Mouse (Mus musculus) erythroid progenitor cell, adult 5-6 weeks (primary cell): ENCODE data around the gene N6amt1. TPM values are rescaled to one million over a fixed set of nuclear protein-coding genes. Genes with fewer than 3 reads are reported as not detected.

ENCODE experiments used
- ATAC-seq: replicated peaks from 2 replicates; pipeline ENCODE4 v1.8.0; 2016; ENCODE audit warnings: moderate number of reproducible peaks, mild to moderate bottlenecking, moderate TSS enrichment, inconsistent platforms; ENCODE audit not compliant: poor library complexity, low FRiP score, severe bottlenecking
- total RNA-seq, 2 experiments: library from RNA; stranded (forward) in 1 of 2; stranded (reverse) in 1 of 2; fragments of 150-400 nt in 1 of 2; fragments of 186-747, 209-891 nt in 1 of 2; gene quantifications; 2 replicates each; pipeline versions ENCODE4 v1.2.3 to v1.2.4; 2015 to 2017; ENCODE audit warnings: low replicate concordance in 2 of 2

N6amt1 gene
- total RNA-seq, 2 experiments from 2014 or later: 2.0 to 2.9 TPM

DNA sequence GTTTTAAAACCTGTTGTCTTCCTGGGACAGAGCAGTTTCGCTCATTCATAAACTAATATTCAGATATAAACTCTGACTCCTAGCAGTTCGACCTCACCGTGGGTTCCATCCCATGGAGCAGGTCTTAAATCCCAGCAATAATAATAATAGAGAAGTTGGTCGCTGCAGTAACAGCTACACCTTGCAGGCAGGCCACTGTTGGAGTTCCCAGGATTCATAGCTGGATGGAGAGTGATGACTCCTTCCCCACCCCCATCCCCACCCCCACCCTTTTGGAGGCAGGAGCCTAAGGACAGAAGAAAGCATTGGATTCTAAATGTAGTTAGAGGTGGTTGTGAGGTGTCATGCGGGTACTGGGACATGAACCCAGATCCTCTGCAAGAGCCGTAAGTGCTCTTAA is 12.5 kb downstream of the N6amt1 start:
- no peak for ATAC-seq

DNA sequence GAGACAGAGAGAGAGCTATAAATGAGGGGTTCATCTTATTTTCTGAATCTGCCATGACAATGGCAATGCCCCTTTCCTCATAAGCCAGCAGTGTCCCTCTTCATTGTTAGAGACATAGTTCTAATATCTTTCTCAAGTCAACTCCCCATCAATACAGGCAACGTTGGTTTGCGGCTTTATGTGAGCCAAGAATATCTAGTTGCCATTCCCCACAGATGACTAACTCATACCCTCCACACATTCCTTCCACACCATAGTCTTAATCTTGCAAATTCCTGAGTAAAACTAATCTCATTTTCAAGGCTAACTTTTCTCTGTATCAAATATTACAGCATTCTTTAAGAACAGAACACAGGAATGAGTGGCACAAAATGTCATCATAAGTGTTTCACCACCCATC is 29.0 kb downstream of the N6amt1 start:
- ATAC-seq: no peak

DNA sequence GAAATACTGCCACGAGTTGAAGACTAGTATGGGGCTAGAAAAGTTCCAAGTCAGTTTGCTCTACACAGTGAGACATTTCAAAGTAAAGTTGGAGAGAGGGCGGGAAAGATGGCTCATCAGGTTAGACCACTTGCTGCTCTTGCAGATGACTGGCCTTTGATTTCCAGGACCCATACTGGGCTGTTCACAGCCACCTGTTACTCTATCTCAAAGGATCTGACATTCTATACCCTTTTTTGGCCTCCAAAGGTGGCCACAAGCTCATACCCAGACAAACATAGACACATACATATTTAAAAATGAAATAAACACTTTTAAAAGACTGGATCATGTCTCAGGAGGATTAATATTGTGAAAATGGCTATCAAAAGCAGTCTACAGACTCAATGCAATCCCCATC is 30.4 kb downstream of the N6amt1 start:
- no peak for ATAC-seq

DNA sequence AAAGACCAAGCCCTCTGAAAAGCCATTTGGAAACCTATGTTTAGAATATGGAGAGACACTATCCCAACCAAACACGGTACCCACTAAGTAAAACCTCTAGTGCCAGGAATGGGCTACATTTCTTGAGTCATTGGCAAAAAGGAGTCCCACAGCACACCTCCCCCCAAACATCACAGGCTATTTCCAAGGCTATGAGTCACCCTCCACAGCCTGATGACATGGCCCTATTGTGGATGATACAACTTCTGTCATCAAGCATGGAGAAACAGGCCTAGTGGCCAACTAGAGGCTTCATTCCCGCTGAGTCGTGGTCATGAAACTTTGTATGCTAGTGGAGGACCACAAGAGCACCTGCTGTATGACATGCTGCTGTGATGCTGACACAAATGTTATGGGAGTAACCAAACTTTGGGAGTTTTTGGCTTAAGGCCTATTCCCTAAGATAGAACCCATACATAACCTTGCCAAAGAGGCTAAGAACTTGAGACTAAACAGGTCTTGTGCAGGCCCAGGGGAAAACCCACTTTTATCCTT is 33.5 kb downstream of the N6amt1 start:
- ATAC-seq: 0 out of 2 replicates have a peak, but pooled peaks have one; percentile 34

DNA sequence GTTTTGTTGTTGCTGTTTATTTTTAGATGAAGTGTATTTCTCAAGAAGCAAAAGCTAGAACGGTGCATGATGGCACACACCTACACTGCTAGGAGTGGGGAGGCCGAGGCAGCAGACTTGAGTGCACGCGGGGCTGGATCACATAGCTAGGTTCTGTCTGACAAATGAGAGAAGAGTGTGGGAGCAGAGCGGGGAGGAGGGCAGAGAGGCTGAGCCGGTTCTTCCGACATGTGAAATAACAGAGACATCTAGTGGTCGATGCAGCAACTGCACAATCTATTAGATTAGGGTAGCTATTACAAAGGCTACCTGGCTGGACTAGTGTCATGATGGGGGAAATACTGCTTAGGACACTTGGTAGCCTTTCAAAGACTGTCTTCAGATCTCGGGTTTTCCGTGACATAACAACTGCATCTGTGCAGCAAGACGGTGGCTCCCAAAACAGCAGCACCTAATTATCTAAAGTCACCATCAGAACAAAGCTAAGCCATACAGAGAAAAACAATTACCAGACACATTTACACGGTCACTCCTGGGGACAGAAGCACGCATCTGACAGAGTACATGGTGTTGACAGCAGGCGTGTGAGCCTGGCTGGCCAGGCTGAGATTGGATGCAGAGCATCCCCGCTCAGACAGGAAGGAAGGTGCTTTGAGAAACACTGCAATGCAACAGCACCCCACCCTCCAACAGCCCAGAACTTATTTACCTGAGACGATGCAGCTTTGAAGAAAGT is 40.0 kb downstream of the N6amt1 start:
- ATAC-seq: peak; percentile 71

DNA sequence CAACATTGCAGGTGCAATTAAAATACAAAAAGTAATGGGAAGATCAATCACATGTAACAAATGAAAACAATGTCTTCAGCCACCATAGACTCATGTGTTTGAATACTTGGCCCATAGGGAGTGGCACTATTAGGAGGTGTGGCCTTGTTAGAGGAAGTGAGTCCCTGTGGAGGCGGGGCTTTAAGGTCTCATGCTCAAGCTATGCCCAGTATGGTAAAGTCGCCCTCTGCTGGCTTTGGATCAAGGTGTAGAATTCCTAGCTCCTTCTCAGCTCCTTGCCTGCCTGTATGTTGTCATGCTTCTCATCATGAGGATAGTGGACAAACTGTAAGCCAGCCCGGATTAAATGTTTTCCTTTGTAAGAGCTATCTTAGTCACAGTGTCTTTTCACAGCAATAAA is 51.0 kb downstream of the N6amt1 start:
- ATAC-seq: peak; percentile 77; the same call in 1 of the 2 replicates

Other genes with a start within 250 kb of the N6amt1 start
- 12.6 and 19.1 TPM in 2 replicates for gene Ltn1, start 78.4 kb downstream of the N6amt1 start, total RNA-seq (2015; ENCODE audit: low replicate concordance)
- 11.9 and 14.1 TPM in 2 replicates for gene Ltn1, start 78.4 kb downstream of the N6amt1 start, total RNA-seq (2017; ENCODE audit: low replicate concordance)
- 1.3 TPM in 1 of 2 replicates, not detected in the other for gene Rwdd2b, start 86.4 kb downstream of the N6amt1 start, total RNA-seq (2015; ENCODE audit: low replicate concordance)
- 1.4 and 4.2 TPM in 2 replicates for gene Rwdd2b, start 86.4 kb downstream of the N6amt1 start, total RNA-seq (2017; ENCODE audit: low replicate concordance)
- 41.9 and 65.2 TPM in 2 replicates for gene Usp16, start 100.5 kb downstream of the N6amt1 start, total RNA-seq (2015; ENCODE audit: low replicate concordance)
- 26.8 and 33.0 TPM in 2 replicates for gene Usp16, start 100.5 kb downstream of the N6amt1 start, total RNA-seq (2017; ENCODE audit: low replicate concordance)
- gene Cct8, start 141.7 kb downstream of the N6amt1 start, total RNA-seq (2015; ENCODE audit: low replicate concordance): 74.6 and 75.0 TPM in 2 replicates
- gene Cct8, start 141.7 kb downstream of the N6amt1 start, total RNA-seq (2017; ENCODE audit: low replicate concordance): 152 and 166 TPM in 2 replicates
- gene Map3k7cl, start 199.1 kb downstream of the N6amt1 start, total RNA-seq (2015; ENCODE audit: low replicate concordance): not detected in 2 replicates
- gene Map3k7cl, start 199.1 kb downstream of the N6amt1 start, total RNA-seq (2017; ENCODE audit: low replicate concordance): not detected in 2 replicates